Mouse (Mus musculus): ENCODE measurements around the gene Plpp2.

DNA sequence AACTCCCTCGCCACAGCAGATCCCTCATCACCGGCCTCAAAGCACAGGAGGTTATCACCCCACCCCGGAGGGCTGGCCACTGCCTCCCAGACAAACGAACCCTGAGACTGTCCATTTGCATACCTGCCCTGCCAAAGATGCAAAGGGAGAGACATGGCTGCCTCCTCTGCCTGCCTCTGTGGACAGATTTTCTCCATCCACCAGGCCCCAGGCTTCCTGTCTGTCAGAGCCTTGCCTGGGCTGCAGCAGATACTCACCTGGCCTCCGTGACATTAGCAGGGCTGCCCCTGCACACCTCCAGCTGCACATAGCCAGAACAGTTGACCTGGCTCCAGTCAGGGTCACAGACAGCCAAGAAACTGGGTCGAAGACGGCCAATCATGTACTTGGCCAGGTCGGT lies 3.4 kb downstream of the Plpp2 start:
- no peak for TF ChIP-seq POLR2A (IDR thresholded peaks at IDR 0.05; ENCODE audit: insufficient read depth, low read depth, low read length)
- TF ChIP-seq CTCF (IDR thresholded peaks at IDR 0.05): no peak
- no peak for TF ChIP-seq EP300 (IDR thresholded peaks at IDR 0.05; ENCODE audit: insufficient read depth, low read depth, low read length)
